Mouse (Mus musculus) heart, postnatal 0 days (tissue): ENCODE results near the gene Nrxn1. TPM values are rescaled to one million over a fixed set of nuclear protein-coding genes. Genes with fewer than 3 reads are reported as not detected.

Experiments used
- ATAC-seq: fragments of 200-750 bp; cut with Nextera tagmentation; 2 replicates; pipeline ENCODE4 v1.8.0; 2017; ENCODE audit warnings: low read depth, moderate number of reproducible peaks, moderate library complexity; ENCODE audit not compliant: insufficient read depth
- DNase-seq: peaks from one replicate; pipeline ENCODE4 v3.0.0-alpha.2; 2016; ENCODE audit warnings: low spot score
- H3K27ac ChIP-seq: fragments of 300-500 bp; sonication (generic); 2 replicates; pipeline ENCODE4 v1.5.1; 2014; ENCODE audit warnings: low read depth, mild to moderate bottlenecking
- H3K27me3 ChIP-seq: fragments of 300-500 bp; sonication (generic); 2 replicates; pipeline ENCODE4 v1.6.1; 2014; ENCODE audit warnings: low read length, mixed read lengths; ENCODE audit not compliant: control insufficient read depth, insufficient read depth
- H3K36me3 ChIP-seq: fragments of 300-500 bp; sonication (generic); replicated peaks from 2 replicates; pipeline ENCODE4 v1.6.1; 2014; ENCODE audit warnings: low read length, mixed read lengths; ENCODE audit not compliant: control insufficient read depth, insufficient read depth
- H3K4me1 ChIP-seq: fragments of 300-500 bp; sonication (generic); 2 replicates; pipeline ENCODE4 v1.6.1; 2014; ENCODE audit warnings: antibody characterized with exemption; ENCODE audit not compliant: control insufficient read depth, insufficient read depth
- H3K4me2 ChIP-seq: fragments of 300-500 bp; sonication (generic); 2 replicates; pipeline ENCODE4 v1.6.1; 2014; ENCODE audit warnings: low read depth, mild to moderate bottlenecking, low read length, moderate library complexity
- H3K4me3 ChIP-seq: fragments of 300-500 bp; sonication (generic); 2 replicates; pipeline ENCODE4 v1.5.1; 2014; ENCODE audit warnings: low read depth, low read length
- H3K9ac ChIP-seq: fragments of 300-500 bp; sonication (generic); replicated peaks from 2 replicates; pipeline ENCODE4 v1.6.1; 2014; ENCODE audit warnings: low read depth, low read length, mixed read lengths
- H3K9me3 ChIP-seq: fragments of 300-500 bp; sonication (generic); replicated peaks from 2 replicates; pipeline ENCODE4 v1.6.1; 2016; ENCODE audit warnings: low read length; ENCODE audit not compliant: control insufficient read depth
- CTCF ChIP-seq: IDR thresholded peaks from 2 replicates; pipeline ENCODE4 v1.5.1; 2016; ENCODE audit warnings: antibody characterized with exemption, control low read depth, low read depth
- EP300 ChIP-seq: IDR thresholded peaks from 2 replicates; pipeline ENCODE4 v1.6.1; 2016; ENCODE audit warnings: antibody characterized with exemption, low read depth
- WGBS: fragments of 180-500 bp; shearing (Covaris S2); extraction: QIAGEN DNeasy Blood & Tissue Kit; methylation state at CpG from one replicate; pipeline ENCODE4 v1.1.7; 2014; 5-methylcytosine and 5-hydroxymethylcytosine counted together
- polyA plus RNA-seq: library from polyadenylated mRNA; unstranded; fragments of >200 nt; fragmentation: Nextera tagmentation; extraction: Ambion mirVana; gene quantifications from 2 replicates; pipeline ENCODE4 v1.2.1, GENCODE M21; 2015
- total RNA-seq: library from RNA; depleted of rRNA; stranded (reverse); fragments of >200 nt; gene quantifications from 2 replicates; pipeline ENCODE4 v1.2.3, GENCODE M21; 2014; ENCODE audit warnings: low replicate concordance

The Nrxn1 gene
- total and polyA plus RNA-seq, 2 experiments from 2014 or later = 1.1 to 4.1 TPM

GRCm38 (mm10) chr17:90419615-90420014 lies 673.3 kb downstream of the Nrxn1 start:
- Histone ChIP-seq H3K9me3 (no peaks in the 10 kb centered on the region), H3K4me2 (no peak overlapping the region), H3K36me3 (no peaks in the 10 kb centered on the region), H3K4me3 (no peak overlapping the region), H3K27me3 (no peaks in the 10 kb centered on the region), H3K4me1 (no peaks in the 10 kb centered on the region), H3K9ac (no peak overlapping the region), H3K27ac (no peak overlapping the region)
- no peak for DNase-seq
- TF ChIP-seq EP300 (no peak), CTCF (no peak)
- WGBS = 90% methylated on average over 1 of the region's 1 CpGs
- ATAC-seq = no peak

GRCm38 (mm10) chr17:90396357-90396756 lies 696.5 kb downstream of the Nrxn1 start:
- ATAC-seq = no peak
- Histone ChIP-seq H3K4me2 (no peak overlapping the region), H3K36me3 (no peaks in the 10 kb centered on the region), H3K27ac (no peak overlapping the region), H3K9ac (no peak overlapping the region), H3K27me3 (no peaks in the 10 kb centered on the region), H3K4me1 (no peaks in the 10 kb centered on the region), H3K4me3 (no peak overlapping the region), H3K9me3 (no peaks in the 10 kb centered on the region)
- TF ChIP-seq CTCF (no peak), EP300 (no peak)
- DNase-seq = no peak

- H3K27ac ChIP-seq = no peak overlapping the region
- no peaks in the 10 kb centered on the region for H3K27me3 ChIP-seq
- H3K9ac ChIP-seq = no peak overlapping the region
- no peak overlapping the region for H3K4me2 ChIP-seq
- no peaks in the 10 kb centered on the region for H3K9me3 ChIP-seq
- 73% methylated on average over 6 of the region's 6 CpGs for WGBS
- DNase-seq = no peak
- H3K36me3 ChIP-seq = no peaks in the 10 kb centered on the region
- H3K4me3 ChIP-seq = no peak overlapping the region
- no peak for TF ChIP-seq CTCF
- TF ChIP-seq EP300 = no peak
- no peaks in the 10 kb centered on the region for H3K4me1 ChIP-seq
- ATAC-seq = no peak
Observed at GRCm38 (mm10) chr17:90394606-90395005, 698.3 kb downstream of the Nrxn1 start.

- DNase-seq = no peak
- no peaks in the 10 kb centered on the region for H3K4me1 ChIP-seq
- no peak overlapping the region for H3K9ac ChIP-seq
- no peaks in the 10 kb centered on the region for H3K9me3 ChIP-seq
- no peaks in the 10 kb centered on the region for H3K27me3 ChIP-seq
- no peak overlapping the region for H3K27ac ChIP-seq
- 79% methylated on average over 1 of the region's 1 CpGs for WGBS
- H3K36me3 ChIP-seq = no peaks in the 10 kb centered on the region
- no peak for ATAC-seq
- H3K4me3 ChIP-seq = no peak overlapping the region
- TF ChIP-seq EP300 (no peak), CTCF (no peak)
- no peak overlapping the region for H3K4me2 ChIP-seq
Observed at GRCm38 (mm10) chr17:90392751-90393150, 700.1 kb downstream of the Nrxn1 start.

- WGBS = 53% methylated on average over 7 of the region's 7 CpGs
- H3K27ac ChIP-seq = no peak overlapping the region
Observed at GRCm38 (mm10) chr17:90390316-90391212, 702.3 kb downstream of the Nrxn1 start.

More at GRCm38 (mm10) chr17:90390316-90391212, 702.3 kb downstream of the Nrxn1 start:
- ATAC-seq = no peak
- Histone ChIP-seq H3K27me3 (no peaks in the 10 kb centered on the region), H3K9me3 (no peaks in the 10 kb centered on the region), H3K36me3 (no peaks in the 10 kb centered on the region), H3K4me1 (no peaks in the 10 kb centered on the region), H3K9ac (no peak overlapping the region), H3K4me3 (no peak overlapping the region), H3K4me2 (no peak overlapping the region)
- TF ChIP-seq CTCF = no peak
- no peak for TF ChIP-seq EP300
- DNase-seq = no peak
